Mouse (Mus musculus): Measurements from ENCODE around the gene Gm42906.

The Gm42906 gene

GRCm38 (mm10) chr5:151034715-151035512, 393.0 kb downstream of the Gm42906 start:
- DNase-seq (ENCODE audit: low read depth, low spot score), result no peak

- no peak for DNase-seq (ENCODE audit: low read depth, low spot score)
Observed at GRCm38 (mm10) chr5:151028906-151029305, 399.1 kb downstream of the Gm42906 start.

GRCm38 (mm10) chr5:151027171-151027570, 400.8 kb downstream of the Gm42906 start:
- DNase-seq (ENCODE audit: low read depth, low spot score), result no peak

GRCm38 (mm10) chr5:151026069-151026468, 401.9 kb downstream of the Gm42906 start:
- DNase-seq (ENCODE audit: low read depth, low spot score), result no peak

- DNase-seq (ENCODE audit: low read depth, low spot score), result no peak
Observed at GRCm38 (mm10) chr5:151024483-151024882, 403.5 kb downstream of the Gm42906 start.

- no peak for DNase-seq (ENCODE audit: low read depth, low spot score)
Observed at GRCm38 (mm10) chr5:151023461-151023860, 404.5 kb downstream of the Gm42906 start.

- no peak for DNase-seq (ENCODE audit: low read depth, low spot score)
Observed at GRCm38 (mm10) chr5:151022939-151023338, 405.0 kb downstream of the Gm42906 start.

- DNase-seq (ENCODE audit: low read depth, low spot score), result no peak
Observed at GRCm38 (mm10) chr5:151022026-151022425, 405.9 kb downstream of the Gm42906 start.

GRCm38 (mm10) chr5:151020831-151021230, 407.1 kb downstream of the Gm42906 start:
- no peak for DNase-seq (ENCODE audit: low read depth, low spot score)

GRCm38 (mm10) chr5:151020031-151020820, 407.7 kb downstream of the Gm42906 start:
- no peak for DNase-seq (ENCODE audit: low read depth, low spot score)

- no peak for DNase-seq (ENCODE audit: low read depth, low spot score)
Observed at GRCm38 (mm10) chr5:151018959-151019358, 409.0 kb downstream of the Gm42906 start.

GRCm38 (mm10) chr5:151018450-151018849, 409.5 kb downstream of the Gm42906 start:
- DNase-seq (ENCODE audit: low read depth, low spot score), result no peak

Data from CD4-positive helper T cell, adult 2 months (primary cell).